Comparison of ENCODE assay signal across 10 mouse cellular contexts in the genomic region with DNA sequence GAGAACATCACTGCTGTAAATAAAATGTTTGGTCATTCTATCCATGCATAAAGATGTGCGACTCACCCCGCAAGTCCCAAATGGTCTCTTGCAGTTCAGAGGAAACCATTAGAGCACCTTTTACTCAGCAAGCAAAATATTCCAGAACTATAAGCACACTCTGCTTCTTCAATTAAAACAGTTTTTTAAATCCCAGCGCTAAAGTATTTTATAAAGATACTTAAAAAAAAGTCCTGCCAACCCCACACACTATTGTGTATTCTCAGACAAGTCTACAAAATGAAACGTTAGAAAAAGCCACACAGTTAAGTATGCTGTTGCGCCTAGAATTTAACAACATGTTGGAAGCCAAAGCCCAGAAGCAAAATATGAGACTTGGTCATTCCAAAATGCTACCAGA. TPM values are rescaled to one million over a fixed set of nuclear protein-coding genes. Genes with fewer than 3 reads are reported as not detected.
DNase-seq lines count a peak whose midpoint lies in the region; ATAC-seq and TF ChIP-seq lines count a peak whose summit lies in the region.
"Had no signal": no experiment of that assay in that cellular context is flagged by ENCODE, and none has a peak within 500 bp of the region (broad histone marks: within the 10 kb centered on the region; RNA-seq: fewer than 3 reads in every experiment).

No protein-coding gene starts in this region.

- no peak overlapping the region for H3K27ac ChIP-seq in intestine, postnatal 0 days (ENCODE audit: low read depth, low read length)
- H3K27ac ChIP-seq in intestine, embryonic 15.5 days, result no peak overlapping the region
- no peak overlapping the region; the same call in 1 of the 2 replicates for H3K27ac ChIP-seq in ES-E14 (ENCODE audit: insufficient read depth, low read depth, low read length, poor library complexity, severe bottlenecking)
- H3K27ac ChIP-seq in embryonic facial prominence, embryonic 14.5 days (replicated peaks; ENCODE audit: low read depth, low read length), result no peak overlapping the region
- H3K27ac ChIP-seq in limb, embryonic 13.5 days, result no peak overlapping the region

- no peaks in the 10 kb centered on the region for H3K36me3 ChIP-seq in intestine, postnatal 0 days (ENCODE audit: control insufficient read depth, insufficient read depth)
- no peaks in the 10 kb centered on the region for H3K36me3 ChIP-seq in intestine, embryonic 15.5 days
- no peaks in the 10 kb centered on the region for H3K36me3 ChIP-seq in ES-E14 (ENCODE audit: control insufficient read depth, insufficient read depth, low read length, poor library complexity, severe bottlenecking)
- H3K36me3 ChIP-seq in embryonic facial prominence, embryonic 14.5 days (ENCODE audit: control insufficient read depth, insufficient read depth, low read length), result no peaks in the 10 kb centered on the region
- no peaks in the 10 kb centered on the region for H3K36me3 ChIP-seq in limb, embryonic 13.5 days
- H3K36me3 ChIP-seq: G1E had no signal

- in situ Hi-C loops in ES-E14 (cut with MboI; ENCODE audit: low sequenced_read_pairs in 2 of 2, unreplicated experiment in 2 of 2), result no loop called here

- H3K9ac ChIP-seq in intestine, postnatal 0 days (ENCODE audit: low read depth, low read length), result no peak overlapping the region
- no peak overlapping the region for H3K9ac ChIP-seq in intestine, embryonic 15.5 days
- H3K9ac ChIP-seq in ES-E14 (ENCODE audit: insufficient read depth, low read depth, low read length, poor library complexity, severe bottlenecking), result no peak overlapping the region
- no peak overlapping the region for H3K9ac ChIP-seq in embryonic facial prominence, embryonic 14.5 days (ENCODE audit: low read depth, low read length)
- H3K9ac ChIP-seq in limb, embryonic 13.5 days, result no peak overlapping the region

- H3K27me3 ChIP-seq in intestine, postnatal 0 days (replicated peaks; ENCODE audit: control insufficient read depth, insufficient read depth, low read length), result peaks cover 20% of the 10 kb centered on the region
- H3K27me3 ChIP-seq in intestine, embryonic 15.5 days (replicated peaks), result peaks cover 36% of the 10 kb centered on the region
- H3K27me3 ChIP-seq in embryonic facial prominence, embryonic 14.5 days (replicated peaks; ENCODE audit: control insufficient read depth, insufficient read depth, low read length), result peaks cover 33% of the 10 kb centered on the region
- H3K27me3 ChIP-seq in limb, embryonic 13.5 days, result peaks cover 49% of the 10 kb centered on the region

- H3K9me3 ChIP-seq in intestine, postnatal 0 days (ENCODE audit: control insufficient read depth), result no peaks in the 10 kb centered on the region
- H3K9me3 ChIP-seq in intestine, embryonic 15.5 days, result no peaks in the 10 kb centered on the region
- H3K9me3 ChIP-seq in ES-E14 (ENCODE audit: control insufficient read depth, insufficient read depth, low read depth, low read length), result no peaks in the 10 kb centered on the region
- no peaks in the 10 kb centered on the region for H3K9me3 ChIP-seq in embryonic facial prominence, embryonic 14.5 days (ENCODE audit: control insufficient read depth, low read length)
- H3K9me3 ChIP-seq in limb, embryonic 13.5 days, result no peaks in the 10 kb centered on the region

- peak overlapping the region; percentile 74; the same call in 1 of the 2 replicates for H3K4me2 ChIP-seq in intestine, postnatal 0 days (replicated peaks; ENCODE audit: low read depth)
- H3K4me2 ChIP-seq in intestine, embryonic 15.5 days (replicated peaks), result no peak overlapping the region
- peak overlapping the region; percentile 63 for H3K4me2 ChIP-seq in embryonic facial prominence, embryonic 14.5 days (ENCODE audit: low read depth, low read length)
- peak overlapping the region; percentile 68 for H3K4me2 ChIP-seq in limb, embryonic 13.5 days (replicated peaks)

- TF ChIP-seq CTCF in intestine, postnatal 0 days (IDR thresholded peaks at IDR 0.05; ENCODE audit: low read depth), result no peak

- no peak for ATAC-seq in intestine, postnatal 0 days
- ATAC-seq in intestine, embryonic 15.5 days, result no peak
- no peak for ATAC-seq in embryonic facial prominence, embryonic 14.5 days (ENCODE audit: low read depth)
- no peak for ATAC-seq in limb, embryonic 13.5 days (ENCODE audit: low FRiP score, low read depth)

- H3K4me3 ChIP-seq in intestine, postnatal 0 days (ENCODE audit: low read depth, low read length), result no peak overlapping the region
- no peak overlapping the region for H3K4me3 ChIP-seq in intestine, embryonic 15.5 days (replicated peaks)
- H3K4me3 ChIP-seq in ES-E14 (ENCODE audit: insufficient read depth in 1 of 2, low read depth in 1 of 2, low read length in 2 of 2, poor library complexity in 1 of 2, severe bottlenecking in 1 of 2), result peak overlapping the region; percentile 73 to 77; a peak in 2 of 4 replicates
- peak overlapping the region; percentile 50 for H3K4me3 ChIP-seq in embryonic facial prominence, embryonic 14.5 days (ENCODE audit: low read depth, low read length)
- peak overlapping the region; percentile 55 for H3K4me3 ChIP-seq in limb, embryonic 13.5 days

- no peaks in the 10 kb centered on the region for H3K4me1 ChIP-seq in intestine, postnatal 0 days (replicated peaks; ENCODE audit: control insufficient read depth, insufficient read depth, low read length)
- no peaks in the 10 kb centered on the region for H3K4me1 ChIP-seq in intestine, embryonic 15.5 days (replicated peaks)
- H3K4me1 ChIP-seq in ES-E14 (ENCODE audit: control insufficient read depth in 2 of 2, insufficient read depth in 2 of 2, low read length in 2 of 2, poor library complexity in 1 of 2), result peaks cover 0 to 9% of the 10 kb centered on the region in 2 experiments; a peak in 1 of 4 replicates
- no peaks in the 10 kb centered on the region for H3K4me1 ChIP-seq in embryonic facial prominence, embryonic 14.5 days (ENCODE audit: control insufficient read depth, insufficient read depth, low read length)
- H3K4me1 ChIP-seq in limb, embryonic 13.5 days, result 0 out of 2 replicates have a peak, but pooled peaks cover 3% of the 10 kb centered on the region

- no peak for DNase-seq in ES-E14 (ENCODE audit: low read depth, low spot score)
- DNase-seq in embryonic facial prominence, embryonic 14.5 days (ENCODE audit: low spot score), result no peak
- no peak for DNase-seq in urinary bladder, adult 2 months (ENCODE audit: low spot score)
- no peak for DNase-seq in cerebellum, postnatal 36 days
- DNase-seq in layer of hippocampus, postnatal 14 days (ENCODE audit: low spot score in 2 of 2), result no peak
- DNase-seq: gastrocnemius, postnatal 25 days had no signal

- WGBS in intestine, postnatal 0 days, result 58% methylated on average over 5 of the region's 5 CpGs
- 61% methylated on average over 5 of the region's 5 CpGs for WGBS in intestine, embryonic 15.5 days
- 47% methylated on average over 5 of the region's 5 CpGs for WGBS in embryonic facial prominence, embryonic 14.5 days
- 47% methylated on average over 5 of the region's 5 CpGs for WGBS in limb, embryonic 13.5 days

TF ChIP-seq in ES-E14, 5 proteins besides CTCF, POLR2A, EP300 and RAD21:
- TF ChIP-seq ZNF384 (IDR thresholded peaks at IDR 0.05; ENCODE audit: low read depth, low read length) (no peak), MAFK (IDR thresholded peaks at IDR 0.05; ENCODE audit: insufficient read depth, low read depth, low read length) (no peak), CHD2 (IDR thresholded peaks at IDR 0.05; ENCODE audit: low read depth, low read length) (no peak), HCFC1 (IDR thresholded peaks at IDR 0.05; ENCODE audit: borderline replicate concordance, insufficient read depth, low read length) (no peak), ZC3H11A (IDR thresholded peaks at IDR 0.05; ENCODE audit: borderline replicate concordance, low read depth, low read length) (no peak)

RNA-seq across cellular contexts. Expression of gene Nexmif, which starts 1.9 kb away (rescaled TPM):
- polyA plus RNA-seq in intestine, postnatal 0 days (2015; fragmentation: Nextera tagmentation; extraction: Ambion mirVana), result 0.27 and 0.30 TPM in 2 replicates
- 0.56 and 0.57 TPM in 2 replicates for polyA plus RNA-seq in intestine, embryonic 15.5 days (2015; fragmentation: Nextera tagmentation; extraction: Ambion mirVana)
- total RNA-seq in ES-E14 (2012; rRNA removed), result 12.6 TPM in 2 replicates
- polyA plus RNA-seq in embryonic facial prominence, embryonic 14.5 days (2014; fragmentation: Nextera tagmentation; extraction: Ambion mirVana), result 2.9 and 3.1 TPM in 2 replicates
- polyA plus RNA-seq in limb, embryonic 13.5 days (2015; fragmentation: Nextera tagmentation; extraction: Ambion mirVana), result 4.0 TPM in 2 replicates
- polyA plus RNA-seq in urinary bladder, adult 2 months (2012; rRNA removed), result 0.10 and 0.12 TPM in 2 replicates
- 10 to 100 TPM; 41.5 to 43.6 TPM for total RNA-seq in layer of hippocampus, postnatal 14 days (2021)
- total RNA-seq: G1E; gastrocnemius, postnatal 25 days had no signal
- polyA plus RNA-seq: G1E had no signal

Comparison
In these comparisons a context has a peak if more than half of its experiments do, and no peak if none do; other contexts are left out.
1. H3K4me3 ChIP-seq: peak in ES-E14 (2 of 2), embryonic facial prominence, embryonic 14.5 days (single experiment) and limb, embryonic 13.5 days (single experiment); none in intestine, postnatal 0 days (single experiment) and intestine, embryonic 15.5 days (single experiment).